Mouse (Mus musculus) midbrain, embryonic 10.5 days (tissue): ENCODE data around the gene Lrriq4. TPM values are rescaled to one million over a fixed set of nuclear protein-coding genes. Genes with fewer than 3 reads are reported as not detected.

ENCODE experiments used
- DNase-seq: peaks from one replicate; pipeline ENCODE4 v3.0.0-alpha.2; 2017; ENCODE audit warnings: low spot score
- H3K27ac ChIP-seq: fragments of 300-500 bp; sonication (generic); replicated peaks from 2 replicates; pipeline ENCODE4 v1.5.1; 2016; ENCODE audit warnings: mild to moderate bottlenecking
- H3K27me3 ChIP-seq: fragments of 300-500 bp; sonication (generic); 2 replicates; pipeline ENCODE4 v1.6.1; 2016; ENCODE audit warnings: low read depth, mild to moderate bottlenecking; ENCODE audit not compliant: poor library complexity, severe bottlenecking
- H3K36me3 ChIP-seq: fragments of 300-500 bp; sonication (generic); 2 replicates; pipeline ENCODE4 v1.6.1; 2016; ENCODE audit warnings: mild to moderate bottlenecking, moderate library complexity
- H3K4me1 ChIP-seq: fragments of 300-500 bp; sonication (generic); 2 replicates; pipeline ENCODE4 v1.6.1; 2016
- H3K4me3 ChIP-seq: fragments of 300-500 bp; sonication (generic); 2 replicates; pipeline ENCODE4 v1.5.1; 2016; ENCODE audit warnings: mild to moderate bottlenecking, moderate library complexity
- H3K9me3 ChIP-seq: fragments of 300-500 bp; sonication (generic); replicated peaks from 2 replicates; pipeline ENCODE4 v1.6.1; 2016; ENCODE audit warnings: mild to moderate bottlenecking
- WGBS: fragments of 180-500 bp; shearing (Covaris S2); methylation state at CpG from one replicate; pipeline ENCODE4 v1.1.7; 2016; 5-methylcytosine and 5-hydroxymethylcytosine counted together
- polyA plus RNA-seq: library from polyadenylated mRNA; unstranded; fragments of >200 nt; fragmentation: Nextera tagmentation; extraction: Ambion mirVana; gene quantifications from 2 replicates; pipeline ENCODE4 v1.2.1, GENCODE M21; 2016

Gene Lrriq4
- polyA plus RNA-seq, result not detected in 2 replicates

GRCm38 (mm10) chr3:30644207-30644606, at the start of gene Lrriq4:
TSS of gene Lrriq4 (plus strand) at chr3:30644507.
- Histone ChIP-seq H3K4me3 (no peak within 1 kb of the TSS), H3K27ac (no peak within 1 kb of the TSS), H3K36me3 (no peaks in the 10 kb centered on the region), H3K27me3 (peaks cover 18% of the 10 kb centered on the region), H3K9me3 (no peaks in the 10 kb centered on the region), H3K4me1 (peaks cover 15% of the 10 kb centered on the region)
- DNase-seq, result no peak
- 80% methylated on average over 2 of the region's 2 CpGs for WGBS

GRCm38 (mm10) chr3:30595111-30595832, 49.0 kb upstream of the Lrriq4 start:
- DNase-seq, result peak; percentile 64
- WGBS, result under 1% methylated on average over 62 of the region's 62 CpGs
- Histone ChIP-seq H3K4me1 (peaks cover 20% of the 10 kb centered on the region), H3K36me3 (no peaks in the 10 kb centered on the region), H3K9me3 (no peaks in the 10 kb centered on the region), H3K4me3 (peak overlapping the region; percentile 82), H3K27me3 (peaks cover 61% of the 10 kb centered on the region), H3K27ac (peak overlapping the region; percentile 91)

GRCm38 (mm10) chr3:30597271-30597670, 47.0 kb upstream of the Lrriq4 start:
- H3K4me3 ChIP-seq, result no peak overlapping the region
- H3K27ac ChIP-seq, result no peak overlapping the region
- H3K36me3 ChIP-seq, result no peaks in the 10 kb centered on the region
- peaks cover 61% of the 10 kb centered on the region for H3K27me3 ChIP-seq
- no peaks in the 10 kb centered on the region for H3K9me3 ChIP-seq
- peaks cover 23% of the 10 kb centered on the region for H3K4me1 ChIP-seq
- 78% methylated on average over 7 of the region's 7 CpGs for WGBS
- DNase-seq, result no peak

- H3K4me3 ChIP-seq, result peak within 1 kb of the TSS; percentile 77
- WGBS, result under 1% methylated on average over 32 of the region's 32 CpGs
- no peaks in the 10 kb centered on the region for H3K9me3 ChIP-seq
- peaks cover 8% of the 10 kb centered on the region for H3K36me3 ChIP-seq
- peak; percentile 55 for DNase-seq
- H3K27me3 ChIP-seq, result peaks cover 46% of the 10 kb centered on the region
- peaks cover 33% of the 10 kb centered on the region for H3K4me1 ChIP-seq
- H3K27ac ChIP-seq, result peak within 1 kb of the TSS; percentile 78
These were observed 44.4 kb upstream of the Lrriq4 start, which contains the start of gene Actrt3 for GRCm38 (mm10) chr3:30599711-30600545. TSS of gene Actrt3 (minus strand) at chr3:30599939.

GRCm38 (mm10) chr3:30600717-30601116, 43.6 kb upstream of the Lrriq4 start:
- peaks cover 45% of the 10 kb centered on the region for H3K27me3 ChIP-seq
- under 1% methylated on average over 14 of the region's 14 CpGs for WGBS
- peaks cover 30% of the 10 kb centered on the region for H3K4me1 ChIP-seq
- peak overlapping the region; percentile 77 for H3K4me3 ChIP-seq
- H3K27ac ChIP-seq, result peak overlapping the region; percentile 78
- peak; percentile 50 for DNase-seq
- H3K36me3 ChIP-seq, result peaks cover 9% of the 10 kb centered on the region
- H3K9me3 ChIP-seq, result no peaks in the 10 kb centered on the region

GRCm38 (mm10) chr3:30601175-30601574, 43.1 kb upstream of the Lrriq4 start:
- H3K9me3 ChIP-seq, result no peaks in the 10 kb centered on the region
- peaks cover 40% of the 10 kb centered on the region for H3K27me3 ChIP-seq
- H3K27ac ChIP-seq, result no peak overlapping the region
- peaks cover 11% of the 10 kb centered on the region for H3K36me3 ChIP-seq
- DNase-seq, result peak; percentile 79
- peak overlapping the region; percentile 77 for H3K4me3 ChIP-seq
- under 1% methylated on average over 17 of the region's 17 CpGs for WGBS
- H3K4me1 ChIP-seq, result peaks cover 27% of the 10 kb centered on the region

- under 1% methylated on average over 13 of the region's 13 CpGs for WGBS
- H3K27ac ChIP-seq, result peak overlapping the region; percentile 91
- H3K9me3 ChIP-seq, result no peaks in the 10 kb centered on the region
- peaks cover 16% of the 10 kb centered on the region for H3K36me3 ChIP-seq
- peaks cover 27% of the 10 kb centered on the region for H3K4me1 ChIP-seq
- no peak for DNase-seq
- H3K4me3 ChIP-seq, result peak overlapping the region; percentile 77
- H3K27me3 ChIP-seq, result peaks cover 35% of the 10 kb centered on the region
These were observed 42.7 kb upstream of the Lrriq4 start for GRCm38 (mm10) chr3:30601610-30602064.

GRCm38 (mm10) chr3:30602065-30602739, 42.1 kb upstream of the Lrriq4 start, which contains the start of gene Mynn:
TSS of gene Mynn (plus strand) at chr3:30602065.
- peaks cover 30% of the 10 kb centered on the region for H3K27me3 ChIP-seq
- peaks cover 20% of the 10 kb centered on the region for H3K36me3 ChIP-seq
- H3K9me3 ChIP-seq, result no peaks in the 10 kb centered on the region
- peak within 1 kb of the TSS; percentile 91 for H3K27ac ChIP-seq
- under 1% methylated on average over 40 of the region's 40 CpGs for WGBS
- H3K4me1 ChIP-seq, result peaks cover 27% of the 10 kb centered on the region
- peak; percentile 98 for DNase-seq
- H3K4me3 ChIP-seq, result peak within 1 kb of the TSS; percentile 77

- Histone ChIP-seq H3K9me3 (no peaks in the 10 kb centered on the region), H3K4me3 (peak overlapping the region; percentile 77), H3K36me3 (peaks cover 25% of the 10 kb centered on the region), H3K27ac (peak overlapping the region; percentile 91), H3K4me1 (peaks cover 27% of the 10 kb centered on the region), H3K27me3 (peaks cover 25% of the 10 kb centered on the region)
- DNase-seq, result no peak
- WGBS, result under 1% methylated on average over 27 of the region's 27 CpGs
These were observed 41.6 kb upstream of the Lrriq4 start for GRCm38 (mm10) chr3:30602740-30603098.

GRCm38 (mm10) chr3:30603256-30603655, 41.1 kb upstream of the Lrriq4 start:
- Histone ChIP-seq H3K9me3 (no peaks in the 10 kb centered on the region), H3K36me3 (peaks cover 30% of the 10 kb centered on the region), H3K27ac (peak overlapping the region; percentile 91), H3K27me3 (peaks cover 19% of the 10 kb centered on the region), H3K4me3 (peak overlapping the region; percentile 77), H3K4me1 (peaks cover 27% of the 10 kb centered on the region)
- 40% methylated on average over 10 of the region's 10 CpGs for WGBS
- DNase-seq, result no peak

GRCm38 (mm10) chr3:30608999-30609398, 35.3 kb upstream of the Lrriq4 start:
- H3K36me3 ChIP-seq, result peaks cover 85% of the 10 kb centered on the region
- 0 out of 2 replicates have a peak, but pooled peaks cover 5% of the 10 kb centered on the region for H3K4me1 ChIP-seq
- no peak overlapping the region for H3K27ac ChIP-seq
- H3K27me3 ChIP-seq, result no peaks in the 10 kb centered on the region
- no peak overlapping the region for H3K4me3 ChIP-seq
- no peaks in the 10 kb centered on the region for H3K9me3 ChIP-seq
- no peak for DNase-seq
- 92% methylated on average over 3 of the region's 3 CpGs for WGBS

GRCm38 (mm10) chr3:30610930-30611329, 33.4 kb upstream of the Lrriq4 start:
- Histone ChIP-seq H3K36me3 (peaks cover 93% of the 10 kb centered on the region), H3K9me3 (no peaks in the 10 kb centered on the region), H3K27me3 (no peaks in the 10 kb centered on the region), H3K4me3 (no peak overlapping the region), H3K27ac (no peak overlapping the region), H3K4me1 (no peaks in the 10 kb centered on the region)
- 93% methylated on average over 4 of the region's 4 CpGs for WGBS
- no peak for DNase-seq
